Mouse (Mus musculus): ENCODE data around the gene Rbfox2.

GRCm38 (mm10) chr15:77142352-77142751 is 164.5 kb downstream of the Rbfox2 start:
- TF ChIP-seq POLR2A (IDR thresholded peaks at IDR 0.05; ENCODE audit: borderline replicate concordance, low read depth, low read length) (no peak), CTCF (IDR thresholded peaks at IDR 0.05; ENCODE audit: low read depth, low read length) (no peak)

All from bone marrow macrophage, adult 2 months (primary cell).